Mouse (Mus musculus): Measurements from ENCODE around the gene Prnp.

Prnp gene

GRCm38 (mm10) chr2:131909683-131910572 lies at the start of gene Prnp, which contains the start of gene Prn:
Gene Prnp, plus strand, starts transcription at chr2:131909928.
Gene Prn, plus strand, starts transcription at chr2:131909957.
- in situ Hi-C loops (cut with MboI; ENCODE audit: unreplicated experiment in 2 of 2) = no loop called here

GRCm38 (mm10) chr2:131862617-131863275 lies 47.0 kb upstream of the Prnp start:
- in situ Hi-C loops (cut with MboI; ENCODE audit: unreplicated experiment in 2 of 2) = no loop called here

GRCm38 (mm10) chr2:131863472-131863871 lies 46.3 kb upstream of the Prnp start:
- in situ Hi-C loops (cut with MboI; ENCODE audit: unreplicated experiment in 2 of 2) = no loop called here

- in situ Hi-C loops (cut with MboI; ENCODE audit: unreplicated experiment in 2 of 2) = no loop called here
These were observed 45.4 kb upstream of the Prnp start for GRCm38 (mm10) chr2:131864262-131864796.

GRCm38 (mm10) chr2:131866676-131867075 lies 43.1 kb upstream of the Prnp start:
- in situ Hi-C loops (cut with MboI; ENCODE audit: unreplicated experiment in 2 of 2) = no loop called here

- in situ Hi-C loops (cut with MboI; ENCODE audit: unreplicated experiment in 2 of 2) = no loop called here
These were observed 40.7 kb upstream of the Prnp start for GRCm38 (mm10) chr2:131868983-131869382.

- in situ Hi-C loops (cut with MboI; ENCODE audit: unreplicated experiment in 2 of 2) = no loop called here
These were observed 36.4 kb upstream of the Prnp start for GRCm38 (mm10) chr2:131873376-131873775.

- in situ Hi-C loops (cut with MboI; ENCODE audit: unreplicated experiment in 2 of 2) = no loop called here
These were observed 33.0 kb upstream of the Prnp start for GRCm38 (mm10) chr2:131876551-131877265.

- in situ Hi-C loops (cut with MboI; ENCODE audit: unreplicated experiment in 2 of 2) = loop anchor here in 1 of 2 experiments (10.0 kb wide), 1 partner anchor 57 kb away; no protein-coding TSS in a partner anchor
These were observed 28.0 kb upstream of the Prnp start for GRCm38 (mm10) chr2:131881766-131882165.

- in situ Hi-C loops (cut with MboI; ENCODE audit: unreplicated experiment in 2 of 2) = loop anchor here in 1 of 2 experiments (10.0 kb wide), 1 partner anchor 58 kb away; no protein-coding TSS in a partner anchor
These were observed 26.6 kb upstream of the Prnp start for GRCm38 (mm10) chr2:131883136-131883535.

- in situ Hi-C loops (cut with MboI; ENCODE audit: unreplicated experiment in 2 of 2) = loop anchor here in 1 of 2 experiments (10.0 kb wide), 1 partner anchor 62 kb away; no protein-coding TSS in a partner anchor
These were observed 23.1 kb upstream of the Prnp start for GRCm38 (mm10) chr2:131886503-131887160.

GRCm38 (mm10) chr2:131888233-131888632 lies 21.5 kb upstream of the Prnp start:
- in situ Hi-C loops (cut with MboI; ENCODE audit: unreplicated experiment in 2 of 2) = loop anchor here in 1 of 2 experiments (10.0 kb wide), 1 partner anchor 63 kb away; no protein-coding TSS in a partner anchor

- in situ Hi-C loops (cut with MboI; ENCODE audit: unreplicated experiment in 2 of 2) = no loop called here
These were observed 17.2 kb upstream of the Prnp start for GRCm38 (mm10) chr2:131892534-131892933.

GRCm38 (mm10) chr2:131895106-131895505 lies 14.6 kb upstream of the Prnp start:
- in situ Hi-C loops (cut with MboI; ENCODE audit: unreplicated experiment in 2 of 2) = no loop called here

- in situ Hi-C loops (cut with MboI; ENCODE audit: unreplicated experiment in 2 of 2) = no loop called here
These were observed 13.7 kb upstream of the Prnp start for GRCm38 (mm10) chr2:131896011-131896410.

GRCm38 (mm10) chr2:131897336-131898109 lies 12.2 kb upstream of the Prnp start:
- in situ Hi-C loops (cut with MboI; ENCODE audit: unreplicated experiment in 2 of 2) = no loop called here

GRCm38 (mm10) chr2:131902423-131902822 lies 7.3 kb upstream of the Prnp start:
- in situ Hi-C loops (cut with MboI; ENCODE audit: unreplicated experiment in 2 of 2) = loop anchor here in 1 of 2 experiments (5.0 kb wide), 1 partner anchor 35 kb away; no protein-coding TSS in a partner anchor

- in situ Hi-C loops (cut with MboI; ENCODE audit: unreplicated experiment in 2 of 2) = loop anchor here in 1 of 2 experiments (5.0 kb wide), 1 partner anchor 34 kb away; no protein-coding TSS in a partner anchor
These were observed 6.9 kb upstream of the Prnp start for GRCm38 (mm10) chr2:131902867-131903266.

- in situ Hi-C loops (cut with MboI; ENCODE audit: unreplicated experiment in 2 of 2) = no loop called here
These were observed 4.7 kb upstream of the Prnp start for GRCm38 (mm10) chr2:131905025-131905424.
